Mouse (Mus musculus): ENCODE data around the gene Tmem168.
A peak's percentile ranks its signal among the peaks of the same experiment; 100 is the strongest.

Gene Tmem168

GRCm38 (mm10) chr6:13607621-13608493 lies at the start of gene Tmem168:
Tmem168 (minus strand) TSS chr6:13608100.
- peak; percentile 95 for DNase-seq

- no peak for DNase-seq
These were observed 46.2 kb upstream of the Tmem168 start for GRCm38 (mm10) chr6:13654081-13654480.

- DNase-seq, result no peak
These were observed 44.4 kb upstream of the Tmem168 start for GRCm38 (mm10) chr6:13652284-13652683.

- DNase-seq, result no peak
These were observed 43.0 kb upstream of the Tmem168 start for GRCm38 (mm10) chr6:13650854-13651253.

GRCm38 (mm10) chr6:13648305-13648704 lies 40.4 kb upstream of the Tmem168 start:
- no peak for DNase-seq

- no peak for DNase-seq
These were observed 28.7 kb upstream of the Tmem168 start for GRCm38 (mm10) chr6:13636582-13636989.

- DNase-seq, result no peak
These were observed 24.7 kb upstream of the Tmem168 start for GRCm38 (mm10) chr6:13632571-13632970.

- no peak for DNase-seq
These were observed 22.7 kb upstream of the Tmem168 start for GRCm38 (mm10) chr6:13630607-13631006.

GRCm38 (mm10) chr6:13619618-13620017 lies 11.7 kb upstream of the Tmem168 start:
- no peak for DNase-seq

- DNase-seq, result no peak
These were observed 9.2 kb upstream of the Tmem168 start for GRCm38 (mm10) chr6:13617110-13617509.

- DNase-seq, result no peak
These were observed 6.7 kb upstream of the Tmem168 start for GRCm38 (mm10) chr6:13614568-13614967.

GRCm38 (mm10) chr6:13613671-13614070 lies 5.8 kb upstream of the Tmem168 start:
- DNase-seq, result no peak

- no peak for DNase-seq
These were observed 3.0 kb upstream of the Tmem168 start for GRCm38 (mm10) chr6:13610869-13611268.

- no peak for DNase-seq
These were observed 1.6 kb upstream of the Tmem168 start for GRCm38 (mm10) chr6:13609353-13610140.

GRCm38 (mm10) chr6:13606921-13607620 lies 829 bp downstream of the Tmem168 start:
- no peak for DNase-seq

- DNase-seq, result no peak
These were observed 1.5 kb downstream of the Tmem168 start for GRCm38 (mm10) chr6:13606394-13606793.

GRCm38 (mm10) chr6:13603134-13603533 lies 4.8 kb downstream of the Tmem168 start:
- no peak for DNase-seq

GRCm38 (mm10) chr6:13601587-13601986 lies 6.3 kb downstream of the Tmem168 start:
- peak; percentile 34 for DNase-seq

GRCm38 (mm10) chr6:13598239-13598923 lies 9.5 kb downstream of the Tmem168 start:
- DNase-seq, result no peak

- no peak for DNase-seq
These were observed 15.1 kb downstream of the Tmem168 start for GRCm38 (mm10) chr6:13592729-13593345.

GRCm38 (mm10) chr6:13586560-13586959 lies 21.3 kb downstream of the Tmem168 start:
- DNase-seq, result no peak

GRCm38 (mm10) chr6:13586154-13586553 lies 21.7 kb downstream of the Tmem168 start:
- no peak for DNase-seq

Measured in lung, postnatal 14 days (tissue).